Mouse (Mus musculus) cortical plate, adult 2 months (tissue): ENCODE data around the gene Prickle2.

Source experiments
- CTCF ChIP-seq: fragments of 200-500 bp; IDR thresholded peaks from 2 replicates; pipeline ENCODE4 v1.5.1; 2011; ENCODE audit warnings: mild to moderate bottlenecking, control low read depth, low read length; ENCODE audit not compliant: insufficient read depth; ENCODE audit errors: extremely low read depth
- POLR2A ChIP-seq: fragments of 200-500 bp; IDR thresholded peaks from 2 replicates; pipeline ENCODE4 v1.6.1; 2011; ENCODE audit warnings: mild to moderate bottlenecking, low read length, control low read depth; ENCODE audit not compliant: insufficient read depth; ENCODE audit errors: extremely low read depth

- TF ChIP-seq POLR2A (no peak), CTCF (no peak)
Observed at GRCm38 (mm10) chr6:92545204-92545603, 160.8 kb downstream of the Prickle2 start.
